Mouse (Mus musculus): ENCODE results near the gene Kirrel2. TPM values are rescaled to one million over a fixed set of nuclear protein-coding genes. Genes with fewer than 3 reads are reported as not detected.

Gene Kirrel2
- polyA plus RNA-seq, 1 experiment, result 9.4 TPM

DNA sequence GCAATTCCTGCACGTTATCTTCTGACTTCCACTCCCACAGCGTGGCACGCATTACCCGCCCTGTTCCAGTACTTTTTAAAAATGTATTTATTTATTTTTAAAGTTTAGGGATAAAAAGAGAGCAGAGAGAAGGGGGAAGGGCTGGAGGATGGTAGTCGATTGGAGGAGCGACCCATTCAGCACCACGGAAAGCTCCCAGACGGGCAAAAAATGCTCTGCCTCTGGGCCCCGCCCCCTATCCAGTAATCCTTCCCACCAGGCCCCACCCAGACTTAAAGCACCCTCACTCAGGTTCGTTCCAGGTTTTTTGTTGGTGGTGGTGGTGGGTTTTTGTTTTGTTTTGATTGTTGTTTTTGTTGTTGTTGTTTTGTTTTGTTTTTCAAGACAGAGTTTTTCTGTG is 23.3 kb downstream of the Kirrel2 start:
- H3K9ac ChIP-seq (ENCODE audit: low read depth, poor library complexity, severe bottlenecking), result no peak overlapping the region
- H3K9me3 ChIP-seq (replicated peaks; ENCODE audit: control insufficient read depth, insufficient read depth, low read length, poor library complexity, severe bottlenecking), result no peaks in the 10 kb centered on the region
- no peaks in the 10 kb centered on the region for H3K27me3 ChIP-seq (ENCODE audit: control insufficient read depth, insufficient read depth, low read length, poor library complexity, severe bottlenecking)
- no peak overlapping the region for H3K4me3 ChIP-seq (ENCODE audit: low read depth, low read length)
- peak; percentile 56; the same call in 1 of the 2 replicates for TF ChIP-seq EP300 (IDR thresholded peaks at IDR 0.05; ENCODE audit: insufficient read depth, low read depth, low read length)
- no peak for TF ChIP-seq POLR2A (IDR thresholded peaks at IDR 0.05; ENCODE audit: insufficient read depth, low read length)
- H3K27ac ChIP-seq (ENCODE audit: insufficient read depth, low read length), result peak overlapping the region; percentile 82
- peaks cover 3% of the 10 kb centered on the region for H3K4me1 ChIP-seq (ENCODE audit: control insufficient read depth, insufficient read depth, low read length)
- H3K36me3 ChIP-seq (ENCODE audit: control insufficient read depth, insufficient read depth, low read length, poor library complexity, severe bottlenecking), result 0 out of 2 replicates have a peak, but pooled peaks cover 3% of the 10 kb centered on the region

DNA sequence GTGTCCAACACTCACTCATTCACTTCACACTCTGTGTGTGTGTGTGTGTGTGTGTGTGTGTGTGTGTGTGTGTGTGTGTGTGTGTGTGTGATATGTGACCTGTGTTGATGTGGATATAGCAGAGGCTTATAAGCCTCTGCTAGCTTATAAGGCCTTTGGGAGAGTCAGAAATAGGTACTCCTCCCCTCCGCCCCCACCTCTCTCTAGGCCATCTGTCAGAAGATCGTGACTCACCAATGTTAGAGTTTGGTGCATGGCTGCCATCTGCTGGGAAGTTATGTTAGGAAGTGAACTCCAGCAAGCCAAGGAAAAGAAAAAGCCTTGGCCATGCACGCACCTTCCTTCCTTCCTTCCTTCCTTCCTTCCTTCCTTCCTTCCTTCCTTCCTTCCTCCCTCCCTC is 25.7 kb downstream of the Kirrel2 start:
- peaks cover 17% of the 10 kb centered on the region for H3K36me3 ChIP-seq (ENCODE audit: control insufficient read depth, insufficient read depth, low read length, poor library complexity, severe bottlenecking)
- H3K27me3 ChIP-seq (ENCODE audit: control insufficient read depth, insufficient read depth, low read length, poor library complexity, severe bottlenecking), result no peaks in the 10 kb centered on the region
- peaks cover 2% of the 10 kb centered on the region for H3K4me1 ChIP-seq (ENCODE audit: control insufficient read depth, insufficient read depth, low read length)
- no peak overlapping the region for H3K9ac ChIP-seq (ENCODE audit: low read depth, poor library complexity, severe bottlenecking)
- H3K4me3 ChIP-seq (ENCODE audit: low read depth, low read length), result no peak overlapping the region
- H3K27ac ChIP-seq (ENCODE audit: insufficient read depth, low read length), result no peak overlapping the region
- H3K9me3 ChIP-seq (replicated peaks; ENCODE audit: control insufficient read depth, insufficient read depth, low read length, poor library complexity, severe bottlenecking), result no peaks in the 10 kb centered on the region
- TF ChIP-seq EP300 (IDR thresholded peaks at IDR 0.05; ENCODE audit: insufficient read depth, low read depth, low read length) (no peak), POLR2A (IDR thresholded peaks at IDR 0.05; ENCODE audit: insufficient read depth, low read length) (no peak), CTCF (IDR thresholded peaks at IDR 0.05; ENCODE audit: low read depth, low read length) (peak; percentile 24)

- Histone ChIP-seq H3K27me3 (ENCODE audit: control insufficient read depth, insufficient read depth, low read length, poor library complexity, severe bottlenecking) (no peaks in the 10 kb centered on the region), H3K36me3 (ENCODE audit: control insufficient read depth, insufficient read depth, low read length, poor library complexity, severe bottlenecking) (peaks cover 27% of the 10 kb centered on the region), H3K4me3 (ENCODE audit: low read depth, low read length) (no peak overlapping the region), H3K4me1 (ENCODE audit: control insufficient read depth, insufficient read depth, low read length) (peaks cover 2% of the 10 kb centered on the region), H3K27ac (ENCODE audit: insufficient read depth, low read length) (no peak overlapping the region), H3K9ac (ENCODE audit: low read depth, poor library complexity, severe bottlenecking) (no peak overlapping the region), H3K9me3 (replicated peaks; ENCODE audit: control insufficient read depth, insufficient read depth, low read length, poor library complexity, severe bottlenecking) (no peaks in the 10 kb centered on the region)
- TF ChIP-seq EP300 (IDR thresholded peaks at IDR 0.05; ENCODE audit: insufficient read depth, low read depth, low read length), result no peak
- no peak for TF ChIP-seq POLR2A (IDR thresholded peaks at IDR 0.05; ENCODE audit: insufficient read depth, low read length)
- TF ChIP-seq CTCF (IDR thresholded peaks at IDR 0.05; ENCODE audit: low read depth, low read length), result no peak
These were observed 27.3 kb downstream of the Kirrel2 start for GRCm38 (mm10) chr7:30430191-30430590.

GRCm38 (mm10) chr7:30429327-30429726 is 28.2 kb downstream of the Kirrel2 start:
- no peak overlapping the region for H3K9ac ChIP-seq (ENCODE audit: low read depth, poor library complexity, severe bottlenecking)
- H3K36me3 ChIP-seq (ENCODE audit: control insufficient read depth, insufficient read depth, low read length, poor library complexity, severe bottlenecking), result peaks cover 31% of the 10 kb centered on the region
- H3K4me3 ChIP-seq (ENCODE audit: low read depth, low read length), result no peak overlapping the region
- H3K27ac ChIP-seq (ENCODE audit: insufficient read depth, low read length), result no peak overlapping the region
- TF ChIP-seq POLR2A (IDR thresholded peaks at IDR 0.05; ENCODE audit: insufficient read depth, low read length) (no peak), EP300 (IDR thresholded peaks at IDR 0.05; ENCODE audit: insufficient read depth, low read depth, low read length) (no peak), CTCF (IDR thresholded peaks at IDR 0.05; ENCODE audit: low read depth, low read length) (no peak)
- H3K4me1 ChIP-seq (ENCODE audit: control insufficient read depth, insufficient read depth, low read length), result peaks cover 2% of the 10 kb centered on the region
- H3K27me3 ChIP-seq (ENCODE audit: control insufficient read depth, insufficient read depth, low read length, poor library complexity, severe bottlenecking), result no peaks in the 10 kb centered on the region
- no peaks in the 10 kb centered on the region for H3K9me3 ChIP-seq (replicated peaks; ENCODE audit: control insufficient read depth, insufficient read depth, low read length, poor library complexity, severe bottlenecking)

DNA sequence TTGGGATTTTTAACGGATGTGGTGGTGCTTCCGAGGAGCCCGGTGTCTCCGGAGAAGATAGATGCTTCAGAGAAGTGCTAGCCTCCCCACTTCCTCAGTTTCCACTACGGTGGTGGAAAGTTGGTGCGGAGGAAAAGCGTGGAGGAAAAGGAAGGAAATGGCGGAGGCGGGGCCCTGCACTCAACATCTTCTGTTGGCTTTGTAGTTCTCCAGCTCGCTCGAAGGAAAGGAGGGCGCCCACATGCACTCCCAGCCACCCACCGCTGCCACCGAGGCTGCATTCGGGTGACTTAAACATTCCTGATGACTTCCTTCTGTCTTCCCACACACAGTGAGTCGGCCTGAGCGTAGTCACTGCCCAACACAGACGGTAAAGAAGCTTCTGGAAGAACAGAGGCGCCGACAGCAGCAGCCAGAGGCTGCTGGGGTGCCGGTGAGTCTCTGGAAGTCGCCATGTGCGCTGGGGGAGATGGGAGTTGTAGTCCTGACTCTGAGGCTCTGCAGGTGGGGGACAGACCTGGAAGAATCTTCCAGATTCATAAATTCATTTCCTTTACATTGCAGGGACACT is 34.3 kb downstream of the Kirrel2 start:
- Histone ChIP-seq H3K9ac (ENCODE audit: low read depth, poor library complexity, severe bottlenecking) (peak overlapping the region; percentile 82), H3K9me3 (replicated peaks; ENCODE audit: control insufficient read depth, insufficient read depth, low read length, poor library complexity, severe bottlenecking) (no peaks in the 10 kb centered on the region), H3K4me3 (ENCODE audit: low read depth, low read length) (peak overlapping the region; percentile 71), H3K4me1 (ENCODE audit: control insufficient read depth, insufficient read depth, low read length) (no peaks in the 10 kb centered on the region), H3K27ac (ENCODE audit: insufficient read depth, low read length) (0 out of 2 replicates have a peak overlapping the region, but pooled peaks have one; percentile 30), H3K36me3 (ENCODE audit: control insufficient read depth, insufficient read depth, low read length, poor library complexity, severe bottlenecking) (peaks cover 30% of the 10 kb centered on the region), H3K27me3 (ENCODE audit: control insufficient read depth, insufficient read depth, low read length, poor library complexity, severe bottlenecking) (no peaks in the 10 kb centered on the region)
- TF ChIP-seq CTCF (IDR thresholded peaks at IDR 0.05; ENCODE audit: low read depth, low read length) (no peak), POLR2A (IDR thresholded peaks at IDR 0.05; ENCODE audit: insufficient read depth, low read length) (no peak), EP300 (IDR thresholded peaks at IDR 0.05; ENCODE audit: insufficient read depth, low read depth, low read length) (no peak)

- no peak for TF ChIP-seq EP300 (IDR thresholded peaks at IDR 0.05; ENCODE audit: insufficient read depth, low read depth, low read length)
- TF ChIP-seq POLR2A (IDR thresholded peaks at IDR 0.05; ENCODE audit: insufficient read depth, low read length), result no peak
- TF ChIP-seq CTCF (IDR thresholded peaks at IDR 0.05; ENCODE audit: low read depth, low read length), result no peak
- Histone ChIP-seq H3K4me1 (ENCODE audit: control insufficient read depth, insufficient read depth, low read length) (no peaks in the 10 kb centered on the region), H3K27ac (ENCODE audit: insufficient read depth, low read length) (peak overlapping the region; percentile 30; the same call in 1 of the 2 replicates), H3K27me3 (ENCODE audit: control insufficient read depth, insufficient read depth, low read length, poor library complexity, severe bottlenecking) (no peaks in the 10 kb centered on the region), H3K9ac (ENCODE audit: low read depth, poor library complexity, severe bottlenecking) (peak overlapping the region; percentile 82), H3K36me3 (ENCODE audit: control insufficient read depth, insufficient read depth, low read length, poor library complexity, severe bottlenecking) (peaks cover 24% of the 10 kb centered on the region), H3K9me3 (replicated peaks; ENCODE audit: control insufficient read depth, insufficient read depth, low read length, poor library complexity, severe bottlenecking) (no peaks in the 10 kb centered on the region), H3K4me3 (ENCODE audit: low read depth, low read length) (peak overlapping the region; percentile 71)
These were observed 34.9 kb downstream of the Kirrel2 start for GRCm38 (mm10) chr7:30422560-30422959.
